Mouse (Mus musculus): ENCODE measurements at regions not wholly inside any gene's neighbourhood (a gene's known extent, or its start where the extent isn't known, plus 50 kb on each side); places are given as distances from the start of the nearest gene placed in this dataset.

GRCm38 (mm10) chr1:50622870-50623607 is 277.4 kb upstream of the Tmeff2 start:
- Histone ChIP-seq H3K36me3 (ENCODE audit: control insufficient read depth, insufficient read depth, low read length) (no peaks in the 10 kb centered on the region), H3K4me2 (ENCODE audit: low read depth, severe bottlenecking) (no peak overlapping the region), H3K4me1 (ENCODE audit: control insufficient read depth, insufficient read depth, low read length) (0 out of 2 replicates have a peak, but pooled peaks cover 3% of the 10 kb centered on the region), H3K4me3 (ENCODE audit: low read depth, low read length) (no peak overlapping the region), H3K9ac (ENCODE audit: low read length) (no peak overlapping the region), H3K27ac (replicated peaks; ENCODE audit: low read depth, low read length) (no peak overlapping the region), H3K27me3 (ENCODE audit: control insufficient read depth, insufficient read depth, low read length) (no peaks in the 10 kb centered on the region), H3K9me3 (ENCODE audit: control insufficient read depth, low read length) (no peaks in the 10 kb centered on the region)
- WGBS: 20% methylated on average over 5 of the region's 5 CpGs
- peak; percentile 70; the same call in 1 of the 2 replicates for ATAC-seq (ENCODE audit: insufficient number of reproducible peaks, low FRiP score, low TSS enrichment, low read depth)
- no peak for DNase-seq (ENCODE audit: low spot score)

GRCm38 (mm10) chr1:50629000-50629399 is 271.4 kb upstream of the Tmeff2 start:
- H3K36me3 ChIP-seq (ENCODE audit: control insufficient read depth, insufficient read depth, low read length): no peaks in the 10 kb centered on the region
- no peak overlapping the region for H3K4me3 ChIP-seq (ENCODE audit: low read depth, low read length)
- H3K4me2 ChIP-seq (ENCODE audit: low read depth, severe bottlenecking): no peak overlapping the region
- DNase-seq (ENCODE audit: low spot score) (no peak), ATAC-seq (ENCODE audit: insufficient number of reproducible peaks, low FRiP score, low TSS enrichment, low read depth) (no peak)
- H3K9me3 ChIP-seq (ENCODE audit: control insufficient read depth, low read length): no peaks in the 10 kb centered on the region
- no peaks in the 10 kb centered on the region for H3K27me3 ChIP-seq (ENCODE audit: control insufficient read depth, insufficient read depth, low read length)
- no peak overlapping the region for H3K9ac ChIP-seq (ENCODE audit: low read length)
- 82% methylated on average over 4 of the region's 4 CpGs for WGBS
- no peak overlapping the region for H3K27ac ChIP-seq (replicated peaks; ENCODE audit: low read depth, low read length)
- H3K4me1 ChIP-seq (ENCODE audit: control insufficient read depth, insufficient read depth, low read length): no peaks in the 10 kb centered on the region

DNA sequence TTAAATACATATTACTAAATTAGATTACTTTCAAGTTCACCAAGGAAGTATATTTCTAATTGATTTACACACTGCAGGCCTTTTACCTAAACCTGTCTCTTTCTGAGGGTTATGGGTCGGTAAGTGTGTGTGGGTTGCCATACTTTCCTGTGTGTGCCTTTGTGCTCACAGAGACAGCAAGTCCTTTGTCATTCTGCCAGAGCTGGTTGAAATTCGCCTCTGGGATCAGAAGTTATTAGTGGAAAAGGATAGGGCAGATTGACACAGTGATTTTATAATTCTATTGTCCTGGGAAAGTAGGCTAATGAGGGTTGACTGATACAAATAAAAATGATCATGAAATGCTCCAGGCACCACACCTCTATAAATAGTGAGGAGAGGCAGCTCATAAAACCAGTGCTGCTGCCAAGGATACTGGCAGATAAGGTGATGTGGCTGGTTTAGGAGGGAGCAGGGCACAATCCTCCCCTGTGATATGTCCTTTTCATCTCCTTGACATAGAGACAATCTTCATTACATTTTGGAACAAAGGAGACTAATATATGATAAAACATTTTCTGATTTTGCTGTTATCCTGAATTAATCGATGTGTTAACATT is 270.9 kb upstream of the Tmeff2 start:
- DNase-seq (ENCODE audit: low spot score) (no peak), ATAC-seq (ENCODE audit: insufficient number of reproducible peaks, low FRiP score, low TSS enrichment, low read depth) (no peak)
- no peaks in the 10 kb centered on the region for H3K36me3 ChIP-seq (ENCODE audit: control insufficient read depth, insufficient read depth, low read length)
- H3K4me1 ChIP-seq (ENCODE audit: control insufficient read depth, insufficient read depth, low read length): no peaks in the 10 kb centered on the region
- H3K27me3 ChIP-seq (ENCODE audit: control insufficient read depth, insufficient read depth, low read length): no peaks in the 10 kb centered on the region
- 57% methylated on average over 3 of the region's 3 CpGs for WGBS
- H3K9ac ChIP-seq (ENCODE audit: low read length): no peak overlapping the region
- H3K27ac ChIP-seq (replicated peaks; ENCODE audit: low read depth, low read length): no peak overlapping the region
- H3K4me2 ChIP-seq (ENCODE audit: low read depth, severe bottlenecking): no peak overlapping the region
- no peak overlapping the region for H3K4me3 ChIP-seq (ENCODE audit: low read depth, low read length)
- H3K9me3 ChIP-seq (ENCODE audit: control insufficient read depth, low read length): no peaks in the 10 kb centered on the region

- Histone ChIP-seq H3K4me3 (ENCODE audit: low read depth, low read length) (no peak overlapping the region), H3K36me3 (ENCODE audit: control insufficient read depth, insufficient read depth, low read length) (no peaks in the 10 kb centered on the region), H3K9me3 (ENCODE audit: control insufficient read depth, low read length) (no peaks in the 10 kb centered on the region), H3K4me1 (ENCODE audit: control insufficient read depth, insufficient read depth, low read length) (no peaks in the 10 kb centered on the region), H3K9ac (ENCODE audit: low read length) (no peak overlapping the region), H3K27me3 (ENCODE audit: control insufficient read depth, insufficient read depth, low read length) (no peaks in the 10 kb centered on the region), H3K4me2 (ENCODE audit: low read depth, severe bottlenecking) (no peak overlapping the region), H3K27ac (replicated peaks; ENCODE audit: low read depth, low read length) (no peak overlapping the region)
- DNase-seq (ENCODE audit: low spot score) (no peak), ATAC-seq (ENCODE audit: insufficient number of reproducible peaks, low FRiP score, low TSS enrichment, low read depth) (no peak)
- 80% methylated on average over 1 of the region's 1 CpGs for WGBS
Observed at GRCm38 (mm10) chr1:50637992-50638391, 262.5 kb upstream of the Tmeff2 start.

DNA sequence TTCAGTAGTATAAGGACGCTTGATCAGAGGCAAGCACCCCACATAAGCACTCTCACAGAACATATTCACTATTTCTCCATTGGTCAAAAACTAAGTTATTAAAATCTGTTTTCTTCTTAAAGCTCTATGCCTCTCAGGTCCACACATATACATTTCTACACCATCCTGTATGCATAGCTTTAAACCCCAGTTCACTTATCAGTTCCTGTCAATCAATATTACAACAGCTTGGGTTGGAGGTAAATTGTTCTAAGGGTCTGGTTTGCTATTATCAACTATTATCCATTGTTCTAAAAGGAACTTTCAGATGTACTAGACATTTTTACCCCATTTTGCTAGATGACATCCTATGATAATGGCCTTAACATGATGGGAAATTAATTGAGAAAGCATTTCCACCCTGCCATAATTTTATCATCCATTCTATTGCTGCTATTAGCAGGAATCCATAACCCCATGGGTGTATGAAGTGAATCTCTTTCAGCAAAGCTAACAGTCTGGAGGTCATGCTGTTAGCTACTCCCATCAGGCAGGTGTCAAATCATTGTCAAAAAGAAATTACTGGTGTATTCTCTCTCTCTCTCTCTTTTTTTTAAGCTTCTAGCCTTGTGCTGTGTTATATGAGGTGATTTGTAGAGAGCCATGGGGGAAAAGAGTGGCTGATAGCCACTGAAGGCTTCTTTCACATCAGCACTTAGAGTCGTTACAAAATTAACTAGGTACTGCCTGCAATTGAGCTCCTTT is 253.3 kb upstream of the Tmeff2 start:
- WGBS: 77% methylated on average over 2 of the region's 2 CpGs
- Histone ChIP-seq H3K4me3 (ENCODE audit: low read depth, low read length) (no peak overlapping the region), H3K27ac (replicated peaks; ENCODE audit: low read depth, low read length) (no peak overlapping the region), H3K9ac (ENCODE audit: low read length) (no peak overlapping the region), H3K9me3 (ENCODE audit: control insufficient read depth, low read length) (no peaks in the 10 kb centered on the region), H3K4me1 (ENCODE audit: control insufficient read depth, insufficient read depth, low read length) (no peaks in the 10 kb centered on the region), H3K36me3 (ENCODE audit: control insufficient read depth, insufficient read depth, low read length) (no peaks in the 10 kb centered on the region), H3K27me3 (ENCODE audit: control insufficient read depth, insufficient read depth, low read length) (no peaks in the 10 kb centered on the region), H3K4me2 (ENCODE audit: low read depth, severe bottlenecking) (no peak overlapping the region)
- ATAC-seq (ENCODE audit: insufficient number of reproducible peaks, low FRiP score, low TSS enrichment, low read depth) (no peak), DNase-seq (ENCODE audit: low spot score) (no peak)

GRCm38 (mm10) chr1:50651974-50652665 is 248.3 kb upstream of the Tmeff2 start:
- Histone ChIP-seq H3K4me3 (ENCODE audit: low read depth, low read length) (no peak overlapping the region), H3K36me3 (ENCODE audit: control insufficient read depth, insufficient read depth, low read length) (no peaks in the 10 kb centered on the region), H3K9me3 (ENCODE audit: control insufficient read depth, low read length) (no peaks in the 10 kb centered on the region), H3K4me1 (ENCODE audit: control insufficient read depth, insufficient read depth, low read length) (no peaks in the 10 kb centered on the region), H3K27me3 (ENCODE audit: control insufficient read depth, insufficient read depth, low read length) (no peaks in the 10 kb centered on the region), H3K27ac (replicated peaks; ENCODE audit: low read depth, low read length) (no peak overlapping the region), H3K4me2 (ENCODE audit: low read depth, severe bottlenecking) (no peak overlapping the region), H3K9ac (ENCODE audit: low read length) (no peak overlapping the region)
- DNase-seq (ENCODE audit: low spot score): no peak
- WGBS: 48% methylated on average over 3 of the region's 3 CpGs
- ATAC-seq (ENCODE audit: insufficient number of reproducible peaks, low FRiP score, low TSS enrichment, low read depth): no peak

DNA sequence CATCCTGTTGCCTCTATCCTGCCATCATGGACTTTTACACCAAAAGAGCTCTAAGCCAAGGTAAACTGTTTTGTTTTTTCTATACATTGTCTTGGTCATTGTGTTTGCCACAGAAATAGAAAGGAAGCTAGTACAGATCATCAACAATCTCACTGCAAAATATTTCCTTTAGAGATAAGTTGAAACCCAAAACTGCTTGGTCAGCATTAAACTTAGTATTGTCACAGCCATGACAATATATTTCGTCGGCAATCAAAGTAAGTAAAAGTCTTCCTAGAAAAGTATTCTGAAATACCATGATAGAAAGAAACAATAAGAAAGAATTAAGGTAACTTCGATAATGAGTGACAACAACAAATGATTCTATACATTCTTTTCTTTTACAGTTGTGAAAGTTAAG is 235.3 kb upstream of the Tmeff2 start:
- no peak overlapping the region for H3K27ac ChIP-seq (replicated peaks; ENCODE audit: low read depth, low read length)
- no peak overlapping the region for H3K4me3 ChIP-seq (ENCODE audit: low read depth, low read length)
- H3K36me3 ChIP-seq (ENCODE audit: control insufficient read depth, insufficient read depth, low read length): no peaks in the 10 kb centered on the region
- H3K27me3 ChIP-seq (ENCODE audit: control insufficient read depth, insufficient read depth, low read length): no peaks in the 10 kb centered on the region
- no peak overlapping the region for H3K4me2 ChIP-seq (ENCODE audit: low read depth, severe bottlenecking)
- 92% methylated on average over 3 of the region's 3 CpGs for WGBS
- no peak overlapping the region for H3K9ac ChIP-seq (ENCODE audit: low read length)
- ATAC-seq (ENCODE audit: insufficient number of reproducible peaks, low FRiP score, low TSS enrichment, low read depth) (no peak), DNase-seq (ENCODE audit: low spot score) (no peak)
- H3K9me3 ChIP-seq (ENCODE audit: control insufficient read depth, low read length): no peaks in the 10 kb centered on the region
- H3K4me1 ChIP-seq (ENCODE audit: control insufficient read depth, insufficient read depth, low read length): no peaks in the 10 kb centered on the region

GRCm38 (mm10) chr1:50682971-50683370 is 217.5 kb upstream of the Tmeff2 start:
- Histone ChIP-seq H3K9me3 (ENCODE audit: control insufficient read depth, low read length) (no peaks in the 10 kb centered on the region), H3K4me3 (ENCODE audit: low read depth, low read length) (no peak overlapping the region), H3K4me1 (ENCODE audit: control insufficient read depth, insufficient read depth, low read length) (no peaks in the 10 kb centered on the region), H3K4me2 (ENCODE audit: low read depth, severe bottlenecking) (no peak overlapping the region), H3K9ac (ENCODE audit: low read length) (no peak overlapping the region), H3K27me3 (ENCODE audit: control insufficient read depth, insufficient read depth, low read length) (no peaks in the 10 kb centered on the region), H3K27ac (replicated peaks; ENCODE audit: low read depth, low read length) (no peak overlapping the region), H3K36me3 (ENCODE audit: control insufficient read depth, insufficient read depth, low read length) (no peaks in the 10 kb centered on the region)
- DNase-seq (ENCODE audit: low spot score) (no peak), ATAC-seq (ENCODE audit: insufficient number of reproducible peaks, low FRiP score, low TSS enrichment, low read depth) (no peak)
- 86% methylated on average over 3 of the region's 3 CpGs for WGBS

All from limb, embryonic 11.5 days (tissue).